Mouse (Mus musculus) spleen, postnatal 36 days (tissue): ENCODE data around the gene Ube2i.
"Not testable (repeated sequence)": the region's sequence is repeated elsewhere in the genome, so short reads cannot be mapped to it uniquely, and the experiment has no call there.

Experiments
- DNase-seq, 2 experiments: peaks; one replicate each; pipeline ENCODE4 v3.0.0; 2022; ENCODE audit warnings: low spot score in 2 of 2, mixed read lengths in 1 of 2

The Ube2i gene

DNA sequence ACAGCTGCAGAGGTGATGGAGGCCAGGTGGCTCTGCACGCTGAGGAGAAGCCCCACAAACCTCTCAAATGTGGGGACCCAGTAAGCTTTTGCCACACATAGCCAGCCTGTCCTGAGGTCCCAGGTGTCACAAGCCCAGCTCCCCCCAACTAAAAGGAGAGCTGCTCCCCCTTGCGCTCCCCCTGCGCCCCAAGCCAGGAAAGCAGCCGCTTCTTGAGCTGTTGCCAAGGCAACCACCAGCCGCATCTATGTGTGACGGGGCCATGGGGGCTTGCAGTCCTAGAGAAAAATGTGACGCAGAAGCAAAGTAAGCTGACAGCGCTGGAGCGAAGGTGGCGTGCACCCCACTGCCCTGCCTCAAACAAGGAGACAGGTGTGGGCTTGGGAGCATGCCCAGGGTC lies 20.7 kb downstream of the Ube2i start:
- DNase-seq, result no peak

- DNase-seq, result no peak
These were observed 21.8 kb downstream of the Ube2i start for GRCm38 (mm10) chr17:25252643-25253042.

- DNase-seq, result no peak
These were observed 24.1 kb downstream of the Ube2i start for GRCm38 (mm10) chr17:25250181-25250835.

DNA sequence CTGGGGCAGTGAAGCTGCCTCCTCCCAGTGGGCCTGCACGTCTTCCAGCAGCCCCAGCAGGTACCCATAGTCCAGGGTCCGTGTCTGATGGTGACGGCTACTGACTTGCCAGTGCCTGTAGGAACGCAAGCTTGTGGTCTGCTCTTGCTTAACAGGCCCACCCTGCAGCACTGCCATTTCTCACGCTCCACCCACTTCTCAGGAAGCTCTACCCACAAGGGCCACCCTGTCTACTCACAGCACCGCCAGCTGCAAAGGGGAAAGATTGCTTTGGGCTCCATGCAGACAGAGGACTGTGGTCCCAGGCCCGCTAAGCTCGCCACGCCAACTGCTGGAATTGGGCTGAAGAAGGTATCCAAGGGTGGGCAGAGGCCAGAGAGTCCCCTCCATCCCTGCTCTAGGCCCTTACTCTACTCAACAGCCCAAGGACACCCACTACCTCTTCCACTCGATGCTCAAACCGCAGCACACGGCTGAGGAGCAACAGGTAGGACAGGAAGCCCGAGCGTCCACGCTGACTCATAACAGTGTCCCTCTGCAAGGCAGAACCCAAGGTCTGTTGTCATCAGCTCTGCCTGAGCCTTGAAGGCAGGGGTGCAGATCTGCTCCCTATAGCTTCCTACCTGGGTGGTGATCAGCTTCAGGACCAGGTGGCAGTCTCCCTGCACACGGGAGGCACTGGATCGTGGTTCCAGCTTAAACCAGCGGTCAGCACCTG lies 26.2 kb downstream of the Ube2i start:
- no peak for DNase-seq

GRCm38 (mm10) chr17:25244239-25244638 lies 30.2 kb downstream of the Ube2i start:
- no peak for DNase-seq

DNA sequence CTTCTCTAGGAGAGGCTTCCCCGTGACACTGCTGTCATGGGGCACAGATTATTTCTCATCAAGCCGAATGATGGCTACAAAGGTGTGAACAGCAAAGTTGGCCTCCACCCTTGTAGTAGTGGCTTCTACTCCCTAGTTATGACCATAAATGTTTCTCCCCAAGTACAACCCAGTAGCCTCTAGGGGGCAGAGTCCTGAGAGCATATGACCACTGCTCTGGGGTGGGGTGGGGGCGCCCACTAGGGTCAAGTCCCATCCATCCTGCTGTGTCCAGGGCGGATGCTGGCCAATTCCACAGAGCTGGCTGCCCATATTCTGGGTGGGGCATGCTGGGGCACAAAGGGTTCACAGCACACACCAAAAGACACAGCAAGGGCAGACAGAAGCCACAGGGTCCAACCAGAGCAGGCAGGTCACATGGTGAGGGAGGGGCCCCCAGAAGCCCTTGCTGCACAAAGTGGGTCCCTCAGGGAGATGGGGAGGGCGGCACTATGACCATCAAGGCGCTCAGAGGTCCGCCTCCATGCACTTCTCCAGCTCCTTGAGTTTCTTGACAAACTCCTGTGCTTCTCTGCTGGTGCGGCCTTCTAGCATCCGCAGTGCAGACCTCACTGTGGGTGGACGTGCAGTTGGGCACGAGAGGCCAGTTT lies 31.2 kb downstream of the Ube2i start:
- no peak for DNase-seq

- peak; percentile 82 to 86 for DNase-seq
These were observed 34.5 kb downstream of the Ube2i start, which contains the start of the genes Gnptg and Tsr3 for GRCm38 (mm10) chr17:25239695-25240636. Gene Gnptg (minus strand): TSS chr17:25240124. Gene Tsr3 (plus strand): TSS chr17:25240170.

DNA sequence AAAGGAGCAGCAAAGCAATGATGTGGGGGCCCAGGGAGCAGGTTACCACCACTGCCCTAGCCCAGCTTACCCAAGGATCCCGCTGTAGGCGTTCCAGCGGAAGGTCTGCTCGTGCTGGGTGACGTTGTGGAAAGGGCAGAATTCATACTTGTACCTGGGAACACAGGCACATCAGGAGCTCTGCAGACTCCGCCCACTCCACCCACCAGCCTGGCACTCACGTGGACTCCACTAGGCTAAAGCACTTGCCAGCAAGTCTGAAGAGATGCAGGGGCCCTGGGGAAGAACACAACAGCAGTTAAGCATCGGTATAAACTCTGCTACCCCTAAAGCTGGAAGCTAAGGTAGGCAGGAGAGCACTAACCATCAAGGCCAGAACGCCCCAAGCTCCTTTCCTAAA lies 38.8 kb downstream of the Ube2i start:
- no peak for DNase-seq

DNA sequence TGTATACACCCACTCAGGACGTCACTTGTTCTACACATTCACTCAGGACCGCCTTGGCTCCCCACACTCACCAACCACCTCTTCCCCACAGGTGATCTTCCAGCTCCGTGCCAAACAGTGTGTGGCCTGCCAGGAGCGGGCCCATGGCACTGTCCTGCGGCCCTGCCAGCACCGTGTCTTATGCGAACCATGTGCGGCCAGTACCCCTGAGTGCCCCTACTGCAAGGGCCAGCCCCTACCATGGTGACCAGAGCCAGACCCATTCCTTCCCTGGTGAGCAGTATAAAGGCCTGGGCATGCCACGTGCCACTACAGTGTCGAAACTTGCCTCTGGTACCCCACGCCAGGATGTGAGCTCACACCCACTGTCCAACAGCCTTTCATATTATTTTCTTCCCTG lies 42.8 kb downstream of the Ube2i start:
- not testable (repeated sequence) for DNase-seq

DNA sequence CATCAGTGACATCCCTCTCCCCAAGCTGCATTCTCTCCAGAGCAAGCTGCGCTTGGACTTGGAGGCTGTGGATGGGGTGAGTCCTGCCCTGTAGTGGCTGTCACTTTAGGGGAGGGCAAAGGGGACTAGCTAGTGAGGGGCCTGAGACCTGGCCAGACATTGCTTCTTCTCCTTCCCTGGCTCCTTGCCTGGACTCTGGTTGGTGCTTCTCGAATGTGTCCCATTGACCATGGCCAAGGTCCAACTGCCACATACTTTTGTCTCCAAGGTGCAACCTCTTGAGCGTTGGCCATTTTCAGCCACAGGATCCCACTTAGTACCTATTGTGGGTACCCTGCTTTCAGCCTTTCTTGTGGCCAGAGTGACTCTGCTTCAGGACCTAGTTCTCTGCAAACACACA lies 43.7 kb downstream of the Ube2i start:
- no peak for DNase-seq

DNA sequence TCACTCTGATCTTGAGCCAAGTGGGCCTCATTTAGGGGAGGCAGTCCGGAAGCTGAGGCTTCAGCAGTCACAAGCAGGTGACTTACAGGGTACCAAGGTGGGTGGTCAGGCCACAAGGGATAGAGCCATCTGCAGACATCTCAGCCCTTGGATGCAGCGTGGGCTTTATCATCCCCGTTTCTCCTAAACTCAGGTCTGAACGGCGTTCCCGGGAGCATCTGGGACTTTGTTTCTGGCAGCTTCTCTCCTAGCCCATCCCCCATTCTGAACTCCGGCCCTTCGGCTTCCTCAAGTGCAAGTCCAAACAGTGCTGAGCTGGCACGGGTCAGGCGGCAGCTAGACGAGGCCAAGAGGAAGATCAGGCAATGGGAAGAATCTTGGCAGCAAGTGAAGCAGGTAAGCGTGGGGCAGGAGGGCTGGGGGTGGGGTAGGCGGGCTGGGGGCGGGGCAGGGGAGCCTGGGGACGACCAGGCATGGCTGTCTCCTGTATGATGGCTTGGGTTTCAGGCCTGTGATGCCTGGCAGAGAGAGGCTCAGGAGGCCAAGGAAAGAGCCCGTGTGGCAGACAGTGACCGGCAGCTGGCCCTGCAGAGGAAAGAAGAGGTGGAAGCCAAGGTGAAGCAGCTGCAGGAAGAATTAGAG lies 44.3 kb downstream of the Ube2i start:
- not testable (repeated sequence) for DNase-seq

DNA sequence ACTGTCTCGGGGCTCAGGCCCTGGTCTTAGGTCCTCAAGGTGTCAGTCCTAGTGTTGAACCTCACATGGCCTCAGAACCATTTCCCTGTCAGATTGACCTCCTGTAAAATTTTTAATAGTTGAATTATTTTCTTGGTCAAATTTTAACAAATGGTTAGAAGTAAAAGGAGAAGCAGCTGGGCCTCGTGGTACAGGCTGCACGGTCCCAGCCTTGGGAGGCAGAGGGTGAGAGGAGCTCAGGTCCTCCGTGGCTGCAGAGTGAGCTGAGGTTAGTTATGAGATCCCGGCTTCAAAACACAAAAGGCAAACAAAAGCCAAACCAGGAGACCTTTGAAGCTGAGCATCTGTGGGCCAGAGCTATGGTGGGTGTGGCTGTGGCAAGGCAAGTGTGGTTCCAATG lies 46.4 kb downstream of the Ube2i start:
- no peak for DNase-seq

GRCm38 (mm10) chr17:25225659-25226058 lies 48.8 kb downstream of the Ube2i start:
- no peak for DNase-seq

DNA sequence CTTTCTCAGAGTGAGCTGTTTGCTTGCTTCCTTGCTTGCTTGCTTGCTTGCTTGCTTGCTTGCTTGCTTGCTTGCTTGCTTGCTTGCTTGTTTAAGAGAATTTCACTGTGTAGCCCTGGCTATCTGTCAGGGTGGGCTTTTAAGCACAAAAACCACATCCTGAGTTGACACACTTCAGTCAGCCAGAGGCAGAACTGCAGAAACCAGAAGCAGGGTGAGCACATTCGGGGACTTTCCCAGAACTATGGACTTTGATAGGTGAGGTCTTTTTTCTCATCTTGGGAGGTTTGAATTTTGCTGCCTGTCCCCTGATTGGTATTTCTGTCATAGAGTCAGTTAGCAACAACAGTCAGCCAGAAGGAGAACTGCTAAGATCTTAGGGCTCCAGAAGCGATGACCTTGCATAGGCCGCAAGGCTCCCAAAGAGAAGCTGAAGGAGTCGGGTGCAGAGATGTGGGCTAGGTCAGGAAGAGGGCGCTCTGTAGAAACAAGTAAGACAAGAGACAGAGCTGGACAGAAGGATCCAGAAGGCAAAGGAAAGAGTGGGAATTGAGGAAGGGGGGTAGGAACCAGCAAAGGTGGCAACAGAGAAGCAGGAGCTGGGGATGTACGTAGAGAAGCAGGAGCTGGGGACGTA lies 49.7 kb downstream of the Ube2i start:
- peak; percentile 70 to 73 for DNase-seq

DNA sequence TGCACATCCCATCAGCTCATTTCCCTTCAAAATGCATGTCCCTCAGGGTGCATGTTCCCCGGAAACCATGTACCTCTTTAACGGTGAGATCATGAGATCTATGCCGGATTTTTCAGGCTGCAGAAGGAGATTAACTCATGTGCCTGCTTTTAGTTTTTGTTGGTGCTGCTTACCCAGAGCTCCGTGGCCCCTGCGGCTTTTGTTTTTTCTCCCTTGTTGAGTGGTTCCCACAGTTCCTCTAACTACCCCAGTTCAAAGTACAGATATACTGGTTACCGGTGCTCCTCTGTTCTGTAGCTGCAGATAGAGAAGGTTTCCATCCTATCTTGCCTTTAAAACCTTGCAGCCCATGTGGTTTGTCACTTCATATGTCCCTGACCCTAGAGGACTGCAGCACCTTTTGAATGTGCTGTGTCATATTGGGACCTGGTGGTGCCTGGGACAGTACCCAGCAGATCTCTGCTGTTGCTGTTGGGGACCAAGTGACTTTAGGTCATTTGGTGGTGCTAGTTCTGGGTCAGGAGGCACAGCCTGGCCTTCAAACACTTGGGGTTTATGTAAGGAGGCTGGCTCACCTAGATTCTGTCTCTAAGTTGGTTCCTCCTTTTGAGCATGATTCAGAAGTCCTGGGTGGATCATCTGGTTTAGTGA lies 51.3 kb downstream of the Ube2i start:
- DNase-seq, result no peak

GRCm38 (mm10) chr17:25222504-25222940 lies 51.9 kb downstream of the Ube2i start:
- peak in 1 of 2 experiments; percentile 35 for DNase-seq

GRCm38 (mm10) chr17:25221821-25222503 lies 52.5 kb downstream of the Ube2i start:
- DNase-seq, result peak; percentile 54 to 76

DNA sequence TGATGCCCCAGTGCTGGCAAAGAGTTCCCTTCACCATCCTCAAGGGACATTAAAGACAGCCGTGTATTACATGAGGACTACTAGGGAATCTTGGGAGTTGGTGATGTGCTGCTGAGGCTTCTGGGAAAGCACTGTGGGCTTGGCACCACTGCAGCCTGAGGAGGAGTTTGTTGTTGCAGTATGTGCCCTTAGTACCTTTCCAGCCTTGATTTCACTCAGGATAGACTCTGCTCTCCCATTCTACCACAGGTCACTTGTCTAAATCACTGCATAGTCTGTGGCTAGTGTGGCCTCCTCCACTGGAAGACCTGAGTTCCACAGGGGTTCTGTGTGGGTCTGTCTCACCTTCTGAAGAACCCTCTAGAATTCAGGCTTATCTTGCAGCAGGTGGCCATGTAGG lies 53.7 kb downstream of the Ube2i start:
- DNase-seq, result no peak

GRCm38 (mm10) chr17:25219492-25220295 lies 54.7 kb downstream of the Ube2i start:
- DNase-seq, result no peak
